Mouse (Mus musculus) limb, embryonic 15.5 days (tissue): ENCODE results near the gene Pus7. TPM values are rescaled to one million over a fixed set of nuclear protein-coding genes. Genes with fewer than 3 reads are reported as not detected.
"Not testable (repeated sequence)": the region's sequence is repeated elsewhere in the genome, so short reads cannot be mapped to it uniquely, and the experiment has no call there.

ENCODE experiments used
- ATAC-seq: fragments of 200-750 bp; cut with Nextera tagmentation; 2 replicates; pipeline ENCODE4 v1.8.0; 2017; ENCODE audit warnings: low read depth, moderate TSS enrichment; ENCODE audit not compliant: insufficient number of reproducible peaks, low FRiP score, low TSS enrichment
- H3K27ac ChIP-seq: fragments of 300-500 bp; sonication (generic); 2 replicates; pipeline ENCODE4 v1.5.1; 2015; ENCODE audit warnings: moderate library complexity, mild to moderate bottlenecking, inconsistent platforms
- H3K27me3 ChIP-seq: fragments of 300-500 bp; sonication (generic); 2 replicates; pipeline ENCODE4 v1.6.1; 2015; ENCODE audit warnings: inconsistent platforms
- H3K36me3 ChIP-seq: fragments of 300-500 bp; sonication (generic); 2 replicates; pipeline ENCODE4 v1.6.1; 2015; ENCODE audit warnings: inconsistent platforms
- H3K4me1 ChIP-seq: fragments of 300-500 bp; sonication (generic); 2 replicates; pipeline ENCODE4 v1.6.1; 2015; ENCODE audit warnings: inconsistent platforms
- H3K4me2 ChIP-seq: fragments of 300-500 bp; sonication (generic); 2 replicates; pipeline ENCODE4 v1.6.1; 2015; ENCODE audit warnings: mild to moderate bottlenecking, inconsistent platforms
- H3K4me3 ChIP-seq: fragments of 300-500 bp; sonication (generic); 2 replicates; pipeline ENCODE4 v1.5.1; 2015; ENCODE audit warnings: mild to moderate bottlenecking, inconsistent platforms
- H3K9ac ChIP-seq: fragments of 300-500 bp; sonication (generic); 2 replicates; pipeline ENCODE4 v1.6.1; 2015; ENCODE audit warnings: inconsistent platforms
- H3K9me3 ChIP-seq: fragments of 300-500 bp; sonication (generic); 2 replicates; pipeline ENCODE4 v1.6.1; 2016; ENCODE audit warnings: inconsistent platforms
- WGBS: fragments of 180-500 bp; shearing (Covaris S2); methylation state at CpG from one replicate; pipeline ENCODE4 v1.1.7; 2015; 5-methylcytosine and 5-hydroxymethylcytosine counted together
- polyA plus RNA-seq: library from polyadenylated mRNA; unstranded; fragments of >200 nt; fragmentation: Nextera tagmentation; extraction: Ambion mirVana; gene quantifications from 2 replicates; pipeline ENCODE4 v1.2.1, GENCODE M21; 2015

The Pus7 gene
- polyA plus RNA-seq, 1 experiment from 2014 or later = 29.8 TPM

DNA sequence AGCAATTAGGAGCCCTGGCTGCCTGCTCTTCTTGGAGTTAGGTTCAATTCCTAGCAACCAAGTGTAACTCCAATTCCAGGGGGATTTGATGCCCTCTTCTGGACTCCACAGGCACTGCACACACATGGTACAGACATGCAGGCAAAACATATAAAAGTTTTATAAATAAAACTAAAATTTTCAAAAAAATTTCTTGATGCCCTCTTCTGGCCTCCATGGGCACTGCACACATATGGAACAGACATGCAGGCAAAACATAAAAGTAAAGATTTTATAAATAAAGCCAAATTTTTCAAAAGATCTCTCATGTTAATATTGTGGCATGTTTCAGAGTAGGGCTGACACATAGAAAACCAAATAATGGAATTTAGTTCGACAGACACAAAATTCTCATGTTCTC, 73.8 kb downstream of the Pus7 start:
- Histone ChIP-seq H3K27ac (no peak overlapping the region), H3K4me1 (peaks cover 6% of the 10 kb centered on the region; the same call in 1 of the 2 replicates), H3K4me3 (no peak overlapping the region), H3K27me3 (no peaks in the 10 kb centered on the region), H3K36me3 (peaks cover 43% of the 10 kb centered on the region), H3K9me3 (peaks cover 14% of the 10 kb centered on the region), H3K9ac (no peak overlapping the region), H3K4me2 (no peak overlapping the region)
- 92% methylated on average over 1 of the region's 1 CpGs for WGBS
- ATAC-seq = no peak

DNA sequence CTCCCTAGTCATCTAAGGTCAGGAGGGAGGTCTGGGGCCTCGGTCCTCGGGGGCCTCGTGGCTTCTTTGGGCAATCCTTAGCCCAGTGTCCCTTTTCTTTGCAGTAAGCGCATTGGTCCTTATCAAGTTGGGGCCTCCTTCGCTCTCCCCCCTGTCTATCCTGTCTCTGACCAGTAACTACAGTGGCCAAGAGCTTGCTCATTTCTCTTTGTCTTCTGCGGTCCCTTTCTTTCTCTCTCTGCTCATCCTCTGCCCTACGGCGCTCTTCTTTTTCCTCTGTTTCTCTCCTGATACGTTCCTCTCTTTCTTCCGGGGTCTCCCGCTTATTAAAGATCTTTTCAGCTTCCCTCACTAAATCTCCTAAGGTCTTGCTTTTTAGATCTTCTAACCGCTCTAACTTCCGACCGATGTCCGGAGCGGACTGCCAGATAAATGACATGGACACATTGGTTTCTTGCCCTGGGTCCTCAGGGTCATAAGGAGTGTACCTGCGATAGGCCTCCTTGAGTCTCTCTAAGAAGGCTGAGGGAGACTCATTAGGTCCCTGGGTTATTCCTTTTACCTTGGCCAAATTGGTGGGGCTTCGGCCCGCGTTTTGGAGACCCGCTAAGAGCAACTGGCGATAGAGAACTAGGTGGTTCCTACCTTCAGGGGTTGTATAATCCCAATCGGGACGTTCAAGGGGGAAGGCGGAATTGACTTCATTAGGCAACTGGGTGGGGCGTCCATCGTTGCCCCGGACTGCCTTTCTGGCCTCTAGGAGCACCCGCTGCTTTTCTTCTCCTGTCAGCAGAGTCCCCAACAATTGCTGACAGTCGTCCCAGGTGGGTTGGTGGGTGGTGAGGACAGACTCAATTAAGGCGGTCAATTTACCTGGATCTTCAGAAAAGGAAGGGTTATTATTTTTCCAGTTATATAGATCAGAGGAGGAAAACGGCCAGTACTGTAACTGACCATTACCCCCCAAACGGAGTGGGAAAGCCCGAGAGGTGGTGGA, 76.6 kb downstream of the Pus7 start:
- not testable (repeated sequence) for H3K4me3 ChIP-seq, H3K4me2 ChIP-seq, H3K9ac ChIP-seq, H3K4me1 ChIP-seq, ATAC-seq, H3K27ac ChIP-seq, H3K27me3 ChIP-seq
- Histone ChIP-seq H3K9me3 (peaks cover 27% of the 10 kb centered on the region), H3K36me3 (peaks cover 67% of the 10 kb centered on the region)
- WGBS = 97% methylated on average over 34 of the region's 34 CpGs

DNA sequence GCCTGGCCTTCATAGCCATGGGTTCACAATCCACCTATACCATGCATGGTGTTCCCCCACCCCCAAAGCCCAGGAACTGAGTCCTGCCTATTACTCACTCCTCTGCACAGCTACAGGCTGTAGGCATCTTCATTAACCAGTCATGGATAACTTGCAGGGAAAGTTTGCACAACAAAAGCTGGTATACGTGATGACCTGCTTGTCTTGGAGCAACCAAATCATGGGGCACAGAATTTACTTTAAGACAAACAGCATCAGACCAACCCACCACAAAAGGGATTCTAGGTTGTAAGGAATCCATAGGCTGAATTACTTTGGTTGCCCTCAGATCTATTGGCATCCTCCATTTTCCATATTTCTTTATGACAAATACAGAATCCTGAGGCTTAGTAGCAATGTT, 86.1 kb downstream of the Pus7 start:
- 86% methylated on average over 1 of the region's 1 CpGs for WGBS
- ATAC-seq = no peak

More for the DNA sequence above, 86.1 kb downstream of the Pus7 start:
- Histone ChIP-seq H3K4me2 (no peak overlapping the region), H3K4me3 (no peak overlapping the region), H3K9me3 (peaks cover 19% of the 10 kb centered on the region; the same call in 1 of the 2 replicates), H3K4me1 (no peaks in the 10 kb centered on the region), H3K36me3 (peaks cover 38% of the 10 kb centered on the region), H3K27ac (no peak overlapping the region), H3K9ac (no peak overlapping the region), H3K27me3 (no peaks in the 10 kb centered on the region)

Other genes starting within 250 kb of the Pus7 start
- gene Srpk2, start 99.1 kb downstream of the Pus7 start, polyA plus RNA-seq = 54.5 and 54.6 TPM in 2 replicates
- 43.1 and 47.1 TPM in 2 replicates for gene Rint1, start 4.0 kb upstream of the Pus7 start, polyA plus RNA-seq
- 87.3 and 103 TPM in 2 replicates for gene Tomm7, start 60.5 kb upstream of the Pus7 start, polyA plus RNA-seq
- gene Fam126a, start 247.0 kb upstream of the Pus7 start, polyA plus RNA-seq = 31.0 and 31.2 TPM in 2 replicates